Mouse (Mus musculus) midbrain, embryonic 10.5 days (tissue): ENCODE data around the gene Krt14. TPM values are rescaled to one million over a fixed set of nuclear protein-coding genes. Genes with fewer than 3 reads are reported as not detected.
"Not testable (repeated sequence)": the region's sequence is repeated elsewhere in the genome, so short reads cannot be mapped to it uniquely, and the experiment has no call there.

Experiments used
- DNase-seq: peaks from one replicate; pipeline ENCODE4 v3.0.0-alpha.2; 2017; ENCODE audit warnings: low spot score
- H3K27ac ChIP-seq: fragments of 300-500 bp; sonication (generic); replicated peaks from 2 replicates; pipeline ENCODE4 v1.5.1; 2016; ENCODE audit warnings: mild to moderate bottlenecking
- H3K27me3 ChIP-seq: fragments of 300-500 bp; sonication (generic); 2 replicates; pipeline ENCODE4 v1.6.1; 2016; ENCODE audit warnings: low read depth, mild to moderate bottlenecking; ENCODE audit not compliant: poor library complexity, severe bottlenecking
- H3K36me3 ChIP-seq: fragments of 300-500 bp; sonication (generic); 2 replicates; pipeline ENCODE4 v1.6.1; 2016; ENCODE audit warnings: mild to moderate bottlenecking, moderate library complexity
- H3K4me1 ChIP-seq: fragments of 300-500 bp; sonication (generic); 2 replicates; pipeline ENCODE4 v1.6.1; 2016
- H3K4me3 ChIP-seq: fragments of 300-500 bp; sonication (generic); 2 replicates; pipeline ENCODE4 v1.5.1; 2016; ENCODE audit warnings: mild to moderate bottlenecking, moderate library complexity
- H3K9me3 ChIP-seq: fragments of 300-500 bp; sonication (generic); replicated peaks from 2 replicates; pipeline ENCODE4 v1.6.1; 2016; ENCODE audit warnings: mild to moderate bottlenecking
- WGBS: fragments of 180-500 bp; shearing (Covaris S2); methylation state at CpG from one replicate; pipeline ENCODE4 v1.1.7; 2016; 5-methylcytosine and 5-hydroxymethylcytosine counted together
- polyA plus RNA-seq: library from polyadenylated mRNA; unstranded; fragments of >200 nt; fragmentation: Nextera tagmentation; extraction: Ambion mirVana; gene quantifications from 2 replicates; pipeline ENCODE4 v1.2.1, GENCODE M21; 2016

The Krt14 gene
- 1.0 and 1.2 TPM in 2 replicates for polyA plus RNA-seq

- H3K27ac ChIP-seq: no peak within 1 kb of the TSS
- WGBS: 92% methylated on average over 8 of the region's 8 CpGs
- H3K9me3 ChIP-seq: no peaks in the 10 kb centered on the region
- H3K4me3 ChIP-seq: no peak within 1 kb of the TSS
- H3K27me3 ChIP-seq: no peaks in the 10 kb centered on the region
- DNase-seq: no peak
- H3K36me3 ChIP-seq: no peaks in the 10 kb centered on the region
- H3K4me1 ChIP-seq: no peaks in the 10 kb centered on the region
Observed at GRCm38 (mm10) chr11:100207498-100207897, at the start of gene Krt14. Gene Krt14, minus strand, starts transcription at chr11:100207548.

GRCm38 (mm10) chr11:100255514-100255913 is 48.2 kb upstream of the Krt14 start:
- 94% methylated on average over 6 of the region's 6 CpGs for WGBS
- DNase-seq: no peak
- no peak overlapping the region for H3K4me3 ChIP-seq
- peaks cover 13% of the 10 kb centered on the region for H3K4me1 ChIP-seq
- H3K27ac ChIP-seq: no peak overlapping the region
- no peaks in the 10 kb centered on the region for H3K9me3 ChIP-seq
- H3K27me3 ChIP-seq: no peaks in the 10 kb centered on the region
- H3K36me3 ChIP-seq: no peaks in the 10 kb centered on the region

DNA sequence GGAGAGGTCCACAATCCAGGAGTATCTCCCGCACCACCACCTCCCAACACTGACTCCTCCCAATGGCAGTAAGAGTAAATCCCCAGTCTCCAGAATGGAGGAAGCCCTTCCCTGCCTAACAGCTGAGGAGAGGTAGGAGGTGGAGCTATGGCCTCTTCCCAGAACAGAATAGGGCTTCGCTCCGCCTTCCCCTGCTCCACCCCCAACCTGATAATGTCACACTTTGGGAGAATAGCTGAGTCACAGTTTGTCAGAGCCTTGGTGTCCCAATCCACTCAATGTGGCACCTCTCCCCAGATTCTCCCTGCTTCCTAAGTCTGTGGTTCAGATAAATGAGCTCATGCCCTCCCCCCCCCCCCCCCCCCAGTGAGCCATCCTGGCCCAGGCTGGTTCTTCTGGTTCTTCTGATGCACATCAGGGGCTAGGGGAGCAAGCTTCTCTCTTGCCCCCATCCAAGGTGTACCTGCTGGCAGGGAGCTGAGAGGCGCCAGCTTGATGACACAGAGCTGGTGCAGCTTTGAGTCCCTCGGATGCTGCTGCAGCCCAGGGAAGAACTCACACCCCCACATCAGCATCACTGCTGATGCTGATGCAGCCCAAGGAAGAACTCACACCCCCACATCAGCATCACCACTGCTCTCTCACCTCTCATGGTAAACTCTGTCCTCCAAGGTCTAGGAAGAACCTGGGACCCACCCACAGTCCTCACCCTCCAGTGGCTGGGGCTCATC is 47.2 kb upstream of the Krt14 start:
- no peaks in the 10 kb centered on the region for H3K27me3 ChIP-seq
- DNase-seq: no peak
- H3K36me3 ChIP-seq: no peaks in the 10 kb centered on the region
- WGBS: 76% methylated on average over 5 of the region's 5 CpGs
- H3K4me1 ChIP-seq: peaks cover 13% of the 10 kb centered on the region
- H3K27ac ChIP-seq: no peak overlapping the region
- no peaks in the 10 kb centered on the region for H3K9me3 ChIP-seq
- no peak overlapping the region for H3K4me3 ChIP-seq

GRCm38 (mm10) chr11:100248852-100249465 is 41.6 kb upstream of the Krt14 start, which contains the start of gene Krt16:
Gene Krt16, minus strand, starts transcription at chr11:100248902.
- DNase-seq: no peak
- Histone ChIP-seq H3K36me3 (no peaks in the 10 kb centered on the region), H3K27ac (no peak within 1 kb of the TSS), H3K4me3 (no peak within 1 kb of the TSS), H3K4me1 (no peaks in the 10 kb centered on the region), H3K27me3 (no peaks in the 10 kb centered on the region), H3K9me3 (no peaks in the 10 kb centered on the region)
- 84% methylated on average over 7 of the region's 7 CpGs for WGBS

DNA sequence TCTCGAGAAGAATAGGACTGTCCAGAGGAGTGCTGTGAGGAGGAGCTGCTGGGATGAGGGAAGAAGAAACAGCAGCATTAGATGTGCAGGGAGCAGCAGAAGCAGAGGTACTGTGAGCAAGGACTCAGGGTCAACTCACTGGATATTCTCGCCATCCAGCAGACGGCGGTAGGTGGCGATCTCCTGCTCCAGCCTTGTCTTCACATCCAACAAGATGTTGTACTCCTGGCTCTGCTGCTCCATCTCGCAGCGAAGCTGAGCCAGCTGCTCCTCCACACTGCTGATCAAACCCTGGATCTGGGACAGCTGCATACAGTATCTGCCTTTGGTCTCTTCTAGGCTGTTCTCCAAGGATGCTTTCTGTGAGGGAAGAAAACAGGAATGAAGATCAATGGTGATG is 39.1 kb upstream of the Krt14 start:
- DNase-seq: not testable (repeated sequence)

GRCm38 (mm10) chr11:100240272-100240671 is 32.9 kb upstream of the Krt14 start:
- WGBS: 89% methylated on average over 4 of the region's 4 CpGs
- not testable (repeated sequence) for DNase-seq, H3K36me3 ChIP-seq

More for the DNA sequence above, 39.1 kb upstream of the Krt14 start:
- 79% methylated on average over 7 of the region's 7 CpGs for WGBS
- not testable (repeated sequence) for H3K27me3 ChIP-seq, H3K27ac ChIP-seq, H3K4me1 ChIP-seq, H3K4me3 ChIP-seq, H3K9me3 ChIP-seq, H3K36me3 ChIP-seq

DNA sequence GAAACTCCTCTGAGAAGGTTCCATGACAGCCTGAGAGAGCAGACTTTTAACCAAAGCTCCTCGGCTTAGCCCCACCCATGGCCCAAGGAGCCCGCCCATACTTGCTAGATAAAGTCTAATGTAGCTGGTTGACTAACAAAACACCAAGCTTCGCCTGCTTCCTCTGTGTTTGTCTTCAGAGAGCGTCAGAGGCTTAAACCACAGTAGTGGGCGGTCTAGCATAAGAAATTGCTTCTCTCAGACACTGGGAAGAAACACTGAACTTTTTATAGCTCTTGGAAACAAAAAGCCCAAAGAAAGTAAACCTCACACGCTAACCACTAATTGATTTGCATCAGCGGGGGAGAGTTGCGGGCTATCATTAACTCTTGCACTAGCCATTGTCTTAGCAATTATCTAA is 14.4 kb upstream of the Krt14 start:
- WGBS: 75% methylated on average over 8 of the region's 8 CpGs

More at GRCm38 (mm10) chr11:100240272-100240671, 32.9 kb upstream of the Krt14 start:
- H3K9me3 ChIP-seq, H3K4me3 ChIP-seq, H3K4me1 ChIP-seq, H3K27ac ChIP-seq, H3K27me3 ChIP-seq: not testable (repeated sequence)

DNA sequence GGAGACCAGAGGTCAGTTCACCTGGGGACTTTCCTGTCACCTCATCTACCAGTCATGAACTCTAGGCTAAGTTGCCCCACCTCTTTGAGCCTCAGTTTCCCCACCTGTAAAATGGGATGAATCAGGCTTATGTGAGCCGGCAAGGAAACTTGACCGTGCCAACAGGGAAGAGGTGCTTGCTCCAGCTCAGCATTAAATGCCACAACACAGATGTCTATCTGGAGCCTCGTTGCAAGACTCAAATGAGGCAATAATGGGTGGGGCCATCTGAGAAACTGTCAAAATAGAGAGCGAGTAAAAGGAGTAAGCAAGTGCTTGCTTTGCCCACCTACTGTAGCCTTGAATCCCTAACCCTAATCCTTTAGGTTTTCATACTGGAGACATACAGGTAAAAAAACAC is 12.0 kb upstream of the Krt14 start:
- 86% methylated on average over 4 of the region's 4 CpGs for WGBS

More for the DNA sequence above, 14.4 kb upstream of the Krt14 start:
- Histone ChIP-seq H3K27ac (no peak overlapping the region), H3K4me1 (no peaks in the 10 kb centered on the region), H3K36me3 (no peaks in the 10 kb centered on the region), H3K9me3 (peaks cover 6% of the 10 kb centered on the region; the same call in 1 of the 2 replicates), H3K4me3 (no peak overlapping the region), H3K27me3 (no peaks in the 10 kb centered on the region)
- DNase-seq: no peak

GRCm38 (mm10) chr11:100208542-100208941 is 1.2 kb upstream of the Krt14 start:
- H3K4me3 ChIP-seq: no peak overlapping the region
- DNase-seq: no peak
- H3K36me3 ChIP-seq: no peaks in the 10 kb centered on the region
- H3K27ac ChIP-seq: no peak overlapping the region
- no peaks in the 10 kb centered on the region for H3K27me3 ChIP-seq
- 69% methylated on average over 6 of the region's 6 CpGs for WGBS
- no peaks in the 10 kb centered on the region for H3K4me1 ChIP-seq
- no peaks in the 10 kb centered on the region for H3K9me3 ChIP-seq

More for the DNA sequence above, 12.0 kb upstream of the Krt14 start:
- H3K27ac ChIP-seq: no peak overlapping the region
- no peak overlapping the region for H3K4me3 ChIP-seq
- no peak for DNase-seq
- H3K27me3 ChIP-seq: no peaks in the 10 kb centered on the region
- no peaks in the 10 kb centered on the region for H3K36me3 ChIP-seq
- no peaks in the 10 kb centered on the region for H3K9me3 ChIP-seq
- H3K4me1 ChIP-seq: no peaks in the 10 kb centered on the region

GRCm38 (mm10) chr11:100203448-100203847 is 3.9 kb downstream of the Krt14 start:
- Histone ChIP-seq H3K36me3 (no peaks in the 10 kb centered on the region), H3K4me3 (no peak overlapping the region), H3K27ac (no peak overlapping the region), H3K27me3 (no peaks in the 10 kb centered on the region), H3K4me1 (no peaks in the 10 kb centered on the region), H3K9me3 (no peaks in the 10 kb centered on the region)
- WGBS: 27% methylated on average over 6 of the region's 6 CpGs
- DNase-seq: peak; percentile 36

GRCm38 (mm10) chr11:100202906-100203305 is 4.4 kb downstream of the Krt14 start:
- WGBS: 79% methylated on average over 4 of the region's 4 CpGs
- DNase-seq: no peak
- Histone ChIP-seq H3K27me3 (no peaks in the 10 kb centered on the region), H3K4me1 (no peaks in the 10 kb centered on the region), H3K4me3 (no peak overlapping the region), H3K36me3 (no peaks in the 10 kb centered on the region), H3K27ac (no peak overlapping the region), H3K9me3 (no peaks in the 10 kb centered on the region)

- no peaks in the 10 kb centered on the region for H3K9me3 ChIP-seq
- WGBS: 49% methylated on average over 8 of the region's 8 CpGs
- no peak for DNase-seq
- H3K4me3 ChIP-seq: no peak overlapping the region
- H3K27me3 ChIP-seq: no peaks in the 10 kb centered on the region
- H3K27ac ChIP-seq: no peak overlapping the region
- H3K36me3 ChIP-seq: no peaks in the 10 kb centered on the region
- no peaks in the 10 kb centered on the region for H3K4me1 ChIP-seq
Observed at GRCm38 (mm10) chr11:100200104-100200820, 7.1 kb downstream of the Krt14 start.

GRCm38 (mm10) chr11:100198666-100199065 is 8.7 kb downstream of the Krt14 start:
- no peaks in the 10 kb centered on the region for H3K4me1 ChIP-seq
- no peak for DNase-seq
- WGBS: 82% methylated on average over 4 of the region's 4 CpGs
- H3K27me3 ChIP-seq: no peaks in the 10 kb centered on the region
- H3K9me3 ChIP-seq: no peaks in the 10 kb centered on the region
- no peaks in the 10 kb centered on the region for H3K36me3 ChIP-seq
- H3K4me3 ChIP-seq: no peak overlapping the region
- no peak overlapping the region for H3K27ac ChIP-seq
